Mouse (Mus musculus): ENCODE measurements around the gene Xirp1. TPM values are rescaled to one million over a fixed set of nuclear protein-coding genes. Genes with fewer than 3 reads are reported as not detected.

Gene Xirp1
- polyA plus RNA-seq (2014; fragmentation: Nextera tagmentation; extraction: Ambion mirVana): not detected in 2 replicates

- no peak for DNase-seq (ENCODE audit: low spot score)
- WGBS: 87% methylated on average over 18 of the region's 18 CpGs
Observed at GRCm38 (mm10) chr9:120023086-120023811, at the start of gene Xirp1. Gene Xirp1 (minus strand): TSS chr9:120023598.

GRCm38 (mm10) chr9:120073169-120073568 is 49.8 kb upstream of the Xirp1 start:
- WGBS: 34% methylated on average over 3 of the region's 3 CpGs
- no peak overlapping the region for H3K4me2 ChIP-seq (ENCODE audit: low read depth, low read length, severe bottlenecking)
- no peaks in the 10 kb centered on the region for H3K9me3 ChIP-seq (ENCODE audit: control insufficient read depth, low read length)
- peak; percentile 55 for ATAC-seq (replicated peaks; ENCODE audit: low FRiP score)
- no peak overlapping the region for H3K4me3 ChIP-seq (ENCODE audit: low read depth, low read length)
- H3K9ac ChIP-seq (ENCODE audit: low read length): no peak overlapping the region
- no peaks in the 10 kb centered on the region for H3K36me3 ChIP-seq (ENCODE audit: control insufficient read depth, insufficient read depth, low read length)
- H3K27ac ChIP-seq (ENCODE audit: low read depth, low read length): no peak overlapping the region
- DNase-seq (ENCODE audit: low spot score): peak; percentile 88
- no peaks in the 10 kb centered on the region for H3K4me1 ChIP-seq (replicated peaks; ENCODE audit: control insufficient read depth, insufficient read depth, low read length)
- no peaks in the 10 kb centered on the region for H3K27me3 ChIP-seq (ENCODE audit: control insufficient read depth, insufficient read depth, low read length)

More at GRCm38 (mm10) chr9:120023086-120023811, at the start of gene Xirp1:
- Histone ChIP-seq H3K4me3 (ENCODE audit: low read depth, low read length) (no peak within 1 kb of the TSS), H3K27me3 (ENCODE audit: control insufficient read depth, insufficient read depth, low read length) (no peaks in the 10 kb centered on the region), H3K4me2 (ENCODE audit: low read depth, low read length, severe bottlenecking) (no peak within 1 kb of the TSS), H3K27ac (ENCODE audit: low read depth, low read length) (no peak within 1 kb of the TSS), H3K9me3 (ENCODE audit: control insufficient read depth, low read length) (no peaks in the 10 kb centered on the region), H3K4me1 (replicated peaks; ENCODE audit: control insufficient read depth, insufficient read depth, low read length) (no peaks in the 10 kb centered on the region), H3K36me3 (ENCODE audit: control insufficient read depth, insufficient read depth, low read length) (no peaks in the 10 kb centered on the region), H3K9ac (ENCODE audit: low read length) (no peak within 1 kb of the TSS)
- no peak for ATAC-seq (replicated peaks; ENCODE audit: low FRiP score)

- DNase-seq (ENCODE audit: low spot score): no peak
- H3K27ac ChIP-seq (ENCODE audit: low read depth, low read length): no peak overlapping the region
- H3K36me3 ChIP-seq (ENCODE audit: control insufficient read depth, insufficient read depth, low read length): no peaks in the 10 kb centered on the region
- H3K4me2 ChIP-seq (ENCODE audit: low read depth, low read length, severe bottlenecking): no peak overlapping the region
- H3K9me3 ChIP-seq (ENCODE audit: control insufficient read depth, low read length): no peaks in the 10 kb centered on the region
- H3K4me1 ChIP-seq (replicated peaks; ENCODE audit: control insufficient read depth, insufficient read depth, low read length): no peaks in the 10 kb centered on the region
- no peak overlapping the region for H3K9ac ChIP-seq (ENCODE audit: low read length)
- H3K4me3 ChIP-seq (ENCODE audit: low read depth, low read length): no peak overlapping the region
- H3K27me3 ChIP-seq (ENCODE audit: control insufficient read depth, insufficient read depth, low read length): no peaks in the 10 kb centered on the region
- 83% methylated on average over 2 of the region's 2 CpGs for WGBS
- no peak for ATAC-seq (replicated peaks; ENCODE audit: low FRiP score)
Observed at GRCm38 (mm10) chr9:120071251-120071650, 47.9 kb upstream of the Xirp1 start.

GRCm38 (mm10) chr9:120069779-120070178 is 46.4 kb upstream of the Xirp1 start, which contains the start of gene Cx3cr1:
Gene Cx3cr1 (minus strand): TSS chr9:120069879.
- WGBS: 88% methylated on average over 11 of the region's 11 CpGs
- Histone ChIP-seq H3K4me1 (replicated peaks; ENCODE audit: control insufficient read depth, insufficient read depth, low read length) (no peaks in the 10 kb centered on the region), H3K27ac (ENCODE audit: low read depth, low read length) (no peak within 1 kb of the TSS), H3K9me3 (ENCODE audit: control insufficient read depth, low read length) (no peaks in the 10 kb centered on the region), H3K4me3 (ENCODE audit: low read depth, low read length) (no peak within 1 kb of the TSS), H3K27me3 (ENCODE audit: control insufficient read depth, insufficient read depth, low read length) (no peaks in the 10 kb centered on the region), H3K36me3 (ENCODE audit: control insufficient read depth, insufficient read depth, low read length) (no peaks in the 10 kb centered on the region), H3K9ac (ENCODE audit: low read length) (no peak within 1 kb of the TSS), H3K4me2 (ENCODE audit: low read depth, low read length, severe bottlenecking) (no peak within 1 kb of the TSS)
- no peak for ATAC-seq (replicated peaks; ENCODE audit: low FRiP score)
- no peak for DNase-seq (ENCODE audit: low spot score)

GRCm38 (mm10) chr9:120068047-120068446 is 44.6 kb upstream of the Xirp1 start:
- Histone ChIP-seq H3K27ac (ENCODE audit: low read depth, low read length) (no peak overlapping the region), H3K27me3 (ENCODE audit: control insufficient read depth, insufficient read depth, low read length) (no peaks in the 10 kb centered on the region), H3K4me2 (ENCODE audit: low read depth, low read length, severe bottlenecking) (no peak overlapping the region), H3K4me1 (replicated peaks; ENCODE audit: control insufficient read depth, insufficient read depth, low read length) (no peaks in the 10 kb centered on the region), H3K36me3 (ENCODE audit: control insufficient read depth, insufficient read depth, low read length) (no peaks in the 10 kb centered on the region), H3K4me3 (ENCODE audit: low read depth, low read length) (no peak overlapping the region), H3K9ac (ENCODE audit: low read length) (no peak overlapping the region), H3K9me3 (ENCODE audit: control insufficient read depth, low read length) (no peaks in the 10 kb centered on the region)
- DNase-seq (ENCODE audit: low spot score) (no peak), ATAC-seq (replicated peaks; ENCODE audit: low FRiP score) (no peak)
- 69% methylated on average over 10 of the region's 10 CpGs for WGBS

- no peak overlapping the region for H3K4me3 ChIP-seq (ENCODE audit: low read depth, low read length)
- H3K4me2 ChIP-seq (ENCODE audit: low read depth, low read length, severe bottlenecking): no peak overlapping the region
- WGBS: 91% methylated on average over 2 of the region's 2 CpGs
- no peak overlapping the region for H3K27ac ChIP-seq (ENCODE audit: low read depth, low read length)
- H3K4me1 ChIP-seq (replicated peaks; ENCODE audit: control insufficient read depth, insufficient read depth, low read length): no peaks in the 10 kb centered on the region
- no peaks in the 10 kb centered on the region for H3K27me3 ChIP-seq (ENCODE audit: control insufficient read depth, insufficient read depth, low read length)
- DNase-seq (ENCODE audit: low spot score): no peak
- no peak overlapping the region for H3K9ac ChIP-seq (ENCODE audit: low read length)
- no peaks in the 10 kb centered on the region for H3K36me3 ChIP-seq (ENCODE audit: control insufficient read depth, insufficient read depth, low read length)
- H3K9me3 ChIP-seq (ENCODE audit: control insufficient read depth, low read length): no peaks in the 10 kb centered on the region
- ATAC-seq (replicated peaks; ENCODE audit: low FRiP score): no peak
Observed at GRCm38 (mm10) chr9:120067609-120068008, 44.2 kb upstream of the Xirp1 start.

- ATAC-seq (replicated peaks; ENCODE audit: low FRiP score): no peak
- Histone ChIP-seq H3K27ac (ENCODE audit: low read depth, low read length) (no peak overlapping the region), H3K9ac (ENCODE audit: low read length) (no peak overlapping the region), H3K4me1 (replicated peaks; ENCODE audit: control insufficient read depth, insufficient read depth, low read length) (no peaks in the 10 kb centered on the region), H3K36me3 (ENCODE audit: control insufficient read depth, insufficient read depth, low read length) (no peaks in the 10 kb centered on the region), H3K27me3 (ENCODE audit: control insufficient read depth, insufficient read depth, low read length) (no peaks in the 10 kb centered on the region), H3K4me2 (ENCODE audit: low read depth, low read length, severe bottlenecking) (no peak overlapping the region), H3K4me3 (ENCODE audit: low read depth, low read length) (no peak overlapping the region), H3K9me3 (ENCODE audit: control insufficient read depth, low read length) (no peaks in the 10 kb centered on the region)
- no peak for DNase-seq (ENCODE audit: low spot score)
- 80% methylated on average over 4 of the region's 4 CpGs for WGBS
Observed at GRCm38 (mm10) chr9:120064317-120064716, 40.9 kb upstream of the Xirp1 start.

- ATAC-seq (replicated peaks; ENCODE audit: low FRiP score) (no peak), DNase-seq (ENCODE audit: low spot score) (no peak)
- Histone ChIP-seq H3K9me3 (ENCODE audit: control insufficient read depth, low read length) (no peaks in the 10 kb centered on the region), H3K4me2 (ENCODE audit: low read depth, low read length, severe bottlenecking) (no peak overlapping the region), H3K4me3 (ENCODE audit: low read depth, low read length) (no peak overlapping the region), H3K9ac (ENCODE audit: low read length) (no peak overlapping the region), H3K4me1 (replicated peaks; ENCODE audit: control insufficient read depth, insufficient read depth, low read length) (no peaks in the 10 kb centered on the region), H3K27ac (ENCODE audit: low read depth, low read length) (no peak overlapping the region), H3K27me3 (ENCODE audit: control insufficient read depth, insufficient read depth, low read length) (no peaks in the 10 kb centered on the region), H3K36me3 (ENCODE audit: control insufficient read depth, insufficient read depth, low read length) (no peaks in the 10 kb centered on the region)
- WGBS: 78% methylated on average over 3 of the region's 3 CpGs
Observed at GRCm38 (mm10) chr9:120058730-120059129, 35.3 kb upstream of the Xirp1 start.

GRCm38 (mm10) chr9:120056201-120056600 is 32.8 kb upstream of the Xirp1 start:
- H3K4me3 ChIP-seq (ENCODE audit: low read depth, low read length): no peak overlapping the region
- ATAC-seq (replicated peaks; ENCODE audit: low FRiP score): no peak
- no peak overlapping the region for H3K4me2 ChIP-seq (ENCODE audit: low read depth, low read length, severe bottlenecking)
- no peaks in the 10 kb centered on the region for H3K9me3 ChIP-seq (ENCODE audit: control insufficient read depth, low read length)
- no peaks in the 10 kb centered on the region for H3K27me3 ChIP-seq (ENCODE audit: control insufficient read depth, insufficient read depth, low read length)
- H3K4me1 ChIP-seq (replicated peaks; ENCODE audit: control insufficient read depth, insufficient read depth, low read length): no peaks in the 10 kb centered on the region
- no peak overlapping the region for H3K9ac ChIP-seq (ENCODE audit: low read length)
- 84% methylated on average over 9 of the region's 9 CpGs for WGBS
- H3K36me3 ChIP-seq (ENCODE audit: control insufficient read depth, insufficient read depth, low read length): no peaks in the 10 kb centered on the region
- no peak overlapping the region for H3K27ac ChIP-seq (ENCODE audit: low read depth, low read length)
- no peak for DNase-seq (ENCODE audit: low spot score)

Measured in forebrain, embryonic 11.5 days (tissue).